Mouse (Mus musculus) E14TG2a.4 (cell line): ENCODE measurements around the gene Sirt6.

Experiments used
- CTCF ChIP-seq: conservative IDR thresholded peaks from 2 replicates; pipeline ENCODE4 v1.5.1; 2014; ENCODE audit warnings: low read length
- NANOG ChIP-seq: IDR thresholded peaks from 2 replicates; pipeline ENCODE4 v1.6.1; 2014; ENCODE audit warnings: borderline replicate concordance, low read length, mixed read lengths

DNA sequence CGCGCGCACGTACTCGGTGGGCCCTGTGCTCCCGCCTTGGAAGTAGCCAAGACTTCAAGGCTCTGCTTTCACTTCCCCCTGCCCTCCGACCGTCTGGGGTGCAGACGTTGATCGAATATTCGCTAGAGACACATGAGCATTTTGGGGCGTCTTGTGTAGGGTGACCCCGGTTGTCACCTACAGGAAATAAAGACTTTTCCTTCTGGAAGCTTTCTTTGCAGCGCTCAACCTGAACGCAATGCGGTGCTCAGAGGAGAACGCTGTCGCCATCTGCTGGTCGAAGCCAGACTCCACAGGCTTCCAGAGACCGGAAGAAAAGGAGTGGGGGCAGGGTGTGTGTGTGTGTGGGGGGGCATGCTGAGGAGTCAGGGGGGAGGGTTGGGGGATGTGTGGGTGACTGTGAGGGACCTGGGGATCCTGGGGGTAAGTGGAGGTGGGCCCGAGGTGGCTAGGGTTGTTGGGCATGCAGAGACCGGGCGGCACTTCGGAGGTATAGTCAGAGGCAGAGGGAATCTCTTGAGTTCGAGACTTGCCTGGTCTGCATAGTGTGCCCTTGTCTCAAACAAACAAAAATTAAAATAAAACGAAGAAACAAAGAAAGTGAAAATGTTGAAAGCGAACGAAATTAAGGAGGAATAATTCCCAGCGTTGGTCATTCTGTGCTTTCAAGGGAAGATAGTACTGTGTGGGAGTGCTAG, 22.5 kb downstream of the Sirt6 start:
- TF ChIP-seq CTCF: peak; percentile 77
- TF ChIP-seq NANOG: no peak
